Mouse (Mus musculus): Measurements from ENCODE around the gene Cox17. TPM values are rescaled to one million over a fixed set of nuclear protein-coding genes. Genes with fewer than 3 reads are reported as not detected.

The Cox17 gene
- total RNA-seq, 4 experiments from 2014 or later = 100 to 149 (median 127) TPM

DNA sequence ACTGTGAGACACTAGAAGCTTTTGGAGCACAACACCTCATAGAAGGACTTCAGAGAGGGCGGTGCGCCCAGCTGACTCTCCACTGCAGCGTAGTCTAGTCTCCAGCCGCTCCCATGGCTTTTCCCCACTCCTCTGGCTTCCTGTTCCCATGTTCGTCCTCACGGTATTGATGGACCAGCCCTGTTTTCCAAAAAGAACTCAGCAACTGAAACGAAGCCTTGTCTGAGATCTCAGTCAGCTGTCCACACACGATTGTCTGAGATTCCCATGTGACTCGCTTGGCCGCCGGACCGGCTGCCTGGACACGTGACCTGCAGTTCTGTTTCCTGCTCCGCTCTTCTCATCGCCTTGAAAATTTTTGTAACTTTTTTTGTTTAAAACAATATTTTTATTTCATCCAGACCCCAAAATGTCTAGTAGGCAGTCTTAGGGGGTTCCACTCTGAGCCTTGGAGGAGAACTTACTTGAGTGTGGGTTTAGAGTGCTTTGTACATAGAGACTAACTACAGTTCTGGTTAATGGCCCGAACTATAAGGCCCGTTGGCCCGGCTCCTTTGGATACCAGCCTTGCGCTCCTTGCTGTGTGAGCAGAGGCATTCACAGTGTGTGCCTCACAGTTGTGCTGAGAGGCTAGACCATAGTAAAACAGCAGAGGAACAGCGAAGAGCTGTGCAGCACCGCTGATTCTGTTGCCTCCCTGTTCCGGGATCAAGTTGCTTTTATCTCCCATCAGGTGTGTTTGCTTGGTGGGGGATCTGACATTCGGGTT is 45.5 kb downstream of the Cox17 start:
- DNase-seq (ENCODE audit: low spot score in 2 of 2) = no peak

GRCm38 (mm10) chr16:38394191-38394618 is 47.4 kb downstream of the Cox17 start:
- DNase-seq (ENCODE audit: low spot score in 2 of 2) = no peak

GRCm38 (mm10) chr16:38395060-38395730 is 48.4 kb downstream of the Cox17 start:
- DNase-seq (ENCODE audit: low spot score in 2 of 2) = no peak

DNA sequence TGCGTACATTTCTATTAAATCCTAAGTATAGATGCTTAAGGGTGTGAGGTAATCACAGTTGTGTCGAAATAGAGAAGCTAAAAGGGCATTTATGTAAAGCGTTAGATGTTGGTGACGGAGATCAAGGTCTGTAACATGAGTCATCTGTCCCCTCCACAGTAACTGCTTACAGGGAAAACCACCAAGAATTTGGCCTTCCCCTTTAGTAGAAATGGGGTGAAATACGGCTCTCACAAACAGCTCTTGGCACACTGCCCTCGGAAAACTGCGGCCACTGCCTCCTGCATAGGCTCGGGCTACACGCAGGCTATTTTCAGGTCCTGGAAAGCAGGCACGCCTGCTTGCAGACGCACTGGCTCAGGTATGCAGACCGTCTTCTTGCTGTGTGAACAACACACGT is 49.4 kb downstream of the Cox17 start:
- DNase-seq (ENCODE audit: low spot score in 2 of 2) = no peak

DNA sequence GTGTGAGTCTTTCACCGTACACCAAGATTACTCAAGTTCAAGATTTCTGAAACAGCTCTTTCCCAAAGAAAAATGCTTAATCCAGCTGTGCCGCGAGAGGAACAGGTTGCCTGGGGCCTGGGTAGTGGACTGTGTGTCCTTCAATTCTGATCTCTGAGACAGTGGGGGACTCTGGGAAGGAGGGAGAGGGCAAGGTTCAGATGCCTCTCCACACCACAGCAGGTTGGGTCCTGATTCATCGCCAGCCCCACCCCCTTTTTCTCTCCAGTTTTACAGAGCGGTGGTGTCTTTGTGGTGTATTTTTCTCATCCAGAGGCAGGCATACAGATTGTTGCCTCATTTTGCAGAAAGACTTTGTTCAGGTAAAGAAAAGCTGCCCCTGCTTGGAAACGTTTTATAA is 51.5 kb downstream of the Cox17 start:
- no peak for DNase-seq (ENCODE audit: low spot score in 2 of 2)

DNA sequence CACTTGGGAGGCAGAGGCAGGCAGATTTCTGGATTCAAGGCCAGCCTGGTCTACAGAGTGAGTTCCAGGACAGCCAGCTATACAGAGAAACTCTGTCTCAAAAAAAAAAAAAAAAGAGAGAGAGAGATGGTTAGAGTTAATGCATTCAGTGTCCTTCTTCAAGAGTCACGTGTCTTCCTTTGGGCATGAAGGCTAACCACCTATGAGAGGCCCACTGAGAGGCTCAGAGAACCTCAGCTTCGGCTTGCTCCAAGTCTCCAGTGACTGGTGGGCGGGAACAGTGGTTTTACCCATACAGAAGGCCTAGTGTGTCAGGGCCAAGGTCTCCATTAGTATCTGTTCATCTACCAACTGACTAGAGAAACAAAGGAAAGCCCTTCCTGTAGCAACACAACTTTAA is 52.3 kb downstream of the Cox17 start:
- no peak for DNase-seq (ENCODE audit: low spot score in 2 of 2)

DNA sequence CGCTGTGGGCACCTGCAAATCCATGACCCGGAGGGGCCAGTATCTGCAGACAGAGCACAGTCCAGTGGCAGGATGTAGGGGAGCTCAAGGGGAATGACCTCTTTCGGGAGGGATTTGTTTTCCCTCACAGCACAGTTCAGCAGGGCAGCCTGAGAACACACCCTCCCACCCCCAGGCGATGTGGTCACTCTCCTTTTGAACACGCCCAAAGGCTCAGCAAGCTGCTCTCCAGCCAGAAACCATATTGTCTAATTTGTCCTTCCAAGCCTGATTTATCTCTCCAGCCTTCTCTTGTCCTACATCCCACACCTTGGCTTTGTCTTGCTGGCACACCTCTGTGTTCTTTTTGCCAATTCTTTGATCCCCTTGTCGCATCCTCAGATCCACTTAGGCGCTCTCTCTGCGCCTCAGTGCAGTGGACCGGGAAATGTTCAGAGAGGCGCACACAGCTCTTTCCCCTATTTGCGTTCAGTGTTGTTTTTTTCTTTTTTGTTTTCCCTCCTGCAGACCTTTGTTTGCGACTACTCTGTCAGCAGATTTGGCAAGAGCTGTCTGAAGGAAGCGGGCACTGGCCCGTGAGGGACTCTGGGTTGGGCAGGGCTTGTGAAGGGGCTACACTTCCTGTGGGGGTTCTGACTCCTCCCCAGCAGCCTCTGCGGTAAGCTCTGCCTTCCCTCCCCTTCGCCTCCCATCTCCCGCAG is 52.9 kb downstream of the Cox17 start:
- DNase-seq (ENCODE audit: low spot score in 2 of 2) = no peak

- DNase-seq (ENCODE audit: low spot score in 2 of 2) = no peak
Observed at GRCm38 (mm10) chr16:38400311-38400960, 53.6 kb downstream of the Cox17 start.

- DNase-seq (ENCODE audit: low spot score in 2 of 2) = no peak
Observed at GRCm38 (mm10) chr16:38401468-38401867, 54.7 kb downstream of the Cox17 start.

Other genes starting within 250 kb of the Cox17 start
- gene Nr1i2, start 52.2 kb upstream of the Cox17 start, total RNA-seq (2022) = under 1 TPM in 1 of 4 experiments, not detected in 3; 0.13 TPM
- 1 to 10 TPM; 1.1 to 1.6 (median 1.4) TPM for gene Maats1, start 4.8 kb upstream of the Cox17 start, total RNA-seq (2022)
- not detected for gene Gm21987, start within 50 bp of the Cox17 start, total RNA-seq (2022)
- under 1 TPM; 0.35 to 0.89 (median 0.52) TPM for gene Popdc2, start 15.2 kb downstream of the Cox17 start, total RNA-seq (2022)
- 1 to 10 TPM in 3 of 4 experiments, under 1 TPM in 1; 0.78 to 2.0 (median 1.9) TPM for gene Pla1a, start 86.2 kb downstream of the Cox17 start, total RNA-seq (2022)
- 10 to 100 TPM; 53.6 to 58.5 (median 55.7) TPM for gene Adprh, start 105.7 kb downstream of the Cox17 start, total RNA-seq (2022)
- gene Cd80, start 108.6 kb downstream of the Cox17 start, total RNA-seq (2022) = under 1 TPM; 0.44 to 0.71 (median 0.64) TPM
- gene Timmdc1, start 175.7 kb downstream of the Cox17 start, total RNA-seq (2022) = 10 to 100 TPM; 24.6 to 32.1 (median 28.9) TPM
- 10 to 100 TPM; 43.1 to 49.4 (median 45.3) TPM for gene Poglut1, start 203.3 kb downstream of the Cox17 start, total RNA-seq (2022)
- gene Tmem39a, start 211.7 kb downstream of the Cox17 start, total RNA-seq (2022) = 10 to 100 TPM; 18.8 to 27.1 (median 22.8) TPM

Data from left cerebral cortex, adult 8-10 months (tissue).